Mouse (Mus musculus): ENCODE measurements around the gene Gm20532.

GRCm38 (mm10) chr2:26583640-26584039 lies 2.8 kb upstream of the Gm20532 start:
- TF ChIP-seq CTCF (conservative IDR thresholded peaks at IDR 0.05; ENCODE audit: low read length), result no peak
- TF ChIP-seq NANOG (IDR thresholded peaks at IDR 0.05; ENCODE audit: borderline replicate concordance, low read length), result no peak
- no peak for TF ChIP-seq POU5F1 (IDR thresholded peaks at IDR 0.05; ENCODE audit: borderline replicate concordance, low read length)

All from E14TG2a.4 (cell line).